ENCODE assay signal across 14 mouse cellular contexts in the genomic region with DNA sequence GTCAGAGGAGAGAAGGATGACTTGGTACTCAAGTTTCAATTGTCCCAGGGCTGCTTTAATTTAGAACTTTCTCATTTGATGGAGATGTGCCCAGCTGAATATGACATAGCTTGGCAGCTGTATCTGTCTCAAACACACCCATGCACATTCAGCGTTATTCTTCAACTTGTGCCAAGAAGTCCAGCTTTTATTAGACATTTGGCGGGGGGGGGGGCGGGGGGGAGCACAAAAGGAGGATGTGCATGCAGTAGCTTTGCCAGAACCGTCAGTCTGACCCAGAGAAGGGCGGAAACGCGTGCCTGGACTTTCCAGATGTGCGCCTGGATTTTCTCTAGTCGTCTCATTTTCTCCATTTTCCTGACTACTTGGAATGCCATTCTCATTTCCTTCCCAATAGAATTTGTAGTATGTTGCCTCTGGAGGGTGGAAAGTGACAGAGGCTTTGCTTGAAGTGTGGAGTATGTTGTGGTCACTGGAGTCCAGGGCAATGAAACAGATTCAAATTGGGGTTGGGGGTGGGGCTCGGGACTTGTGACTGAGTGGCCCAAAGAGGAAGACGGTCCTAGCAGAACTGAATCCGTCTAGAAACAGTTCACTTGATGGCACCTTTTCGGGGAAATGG. TPM values are rescaled to one million over a fixed set of nuclear protein-coding genes. Genes with fewer than 3 reads are reported as not detected.
A peak's percentile ranks its signal among the peaks of the same experiment; 100 is the strongest.
DNase-seq lines count a peak whose midpoint lies in the region; ATAC-seq and TF ChIP-seq lines count a peak whose summit lies in the region.
"Had no signal": no experiment of that assay in that cellular context is flagged by ENCODE, and none has a peak within 500 bp of the region (broad histone marks: within the 10 kb centered on the region; RNA-seq: fewer than 3 reads in every experiment).

No protein-coding gene starts in this region.

- H3K9me3 ChIP-seq in kidney, postnatal 0 days (replicated peaks; ENCODE audit: low read length): no peaks in the 10 kb centered on the region
- no peaks in the 10 kb centered on the region for H3K9me3 ChIP-seq in midbrain, embryonic 11.5 days (ENCODE audit: control insufficient read depth, low read length)
- H3K9me3 ChIP-seq in midbrain, embryonic 10.5 days (replicated peaks): no peaks in the 10 kb centered on the region
- H3K9me3 ChIP-seq in hindbrain, embryonic 16.5 days (ENCODE audit: control insufficient read depth, low read length): no peaks in the 10 kb centered on the region
- H3K9me3 ChIP-seq: forebrain, embryonic 13.5 days had no signal

- H3K36me3 ChIP-seq in kidney, postnatal 0 days (ENCODE audit: insufficient read depth, low read length): no peaks in the 10 kb centered on the region
- H3K36me3 ChIP-seq in midbrain, embryonic 11.5 days (ENCODE audit: control insufficient read depth, insufficient read depth, low read length): no peaks in the 10 kb centered on the region
- H3K36me3 ChIP-seq in midbrain, embryonic 10.5 days: no peaks in the 10 kb centered on the region
- no peaks in the 10 kb centered on the region for H3K36me3 ChIP-seq in hindbrain, embryonic 16.5 days (ENCODE audit: control insufficient read depth, insufficient read depth, low read length)

- no peak overlapping the region for H3K27ac ChIP-seq in kidney, postnatal 0 days
- no peak overlapping the region for H3K27ac ChIP-seq in midbrain, embryonic 11.5 days (ENCODE audit: low read depth, low read length)
- no peak overlapping the region for H3K27ac ChIP-seq in midbrain, embryonic 10.5 days (replicated peaks)
- H3K27ac ChIP-seq in hindbrain, embryonic 16.5 days (ENCODE audit: low read depth, low read length): no peak overlapping the region
- H3K27ac ChIP-seq: forebrain, embryonic 13.5 days; heart, adult 2 months; hindbrain, postnatal 0 days; layer of hippocampus, adult 2 months had no signal

- no peaks in the 10 kb centered on the region for H3K4me1 ChIP-seq in kidney, postnatal 0 days (replicated peaks; ENCODE audit: insufficient read depth, low read length)
- H3K4me1 ChIP-seq in midbrain, embryonic 11.5 days (ENCODE audit: control insufficient read depth, insufficient read depth, low read length): no peaks in the 10 kb centered on the region
- no peaks in the 10 kb centered on the region for H3K4me1 ChIP-seq in midbrain, embryonic 10.5 days
- H3K4me1 ChIP-seq in hindbrain, embryonic 16.5 days (ENCODE audit: control insufficient read depth, insufficient read depth, low read depth, low read length): peaks cover 7% of the 10 kb centered on the region; the same call in 1 of the 2 replicates
- H3K4me1 ChIP-seq: forebrain, embryonic 13.5 days had no signal

- no peak for ATAC-seq in kidney, postnatal 0 days (replicated peaks; ENCODE audit: low FRiP score, low read depth)
- no peak for ATAC-seq in midbrain, embryonic 11.5 days (ENCODE audit: low FRiP score)
- no peak for ATAC-seq in hindbrain, embryonic 16.5 days
- ATAC-seq: forebrain, embryonic 13.5 days; hindbrain, postnatal 0 days had no signal

- TF ChIP-seq CTCF in kidney, postnatal 0 days (IDR thresholded peaks at IDR 0.05; ENCODE audit: low read depth): no peak

- DNase-seq in kidney, postnatal 0 days (ENCODE audit: low spot score): peak; percentile 8
- no peak for DNase-seq in kidney, adult 8-10 months
- DNase-seq in midbrain, embryonic 11.5 days (ENCODE audit: low spot score, missing footprints): peak; percentile 12
- DNase-seq in midbrain, embryonic 10.5 days (ENCODE audit: low spot score): no peak
- peak; percentile 8 for DNase-seq in gastrocnemius, postnatal 25 days
- DNase-seq in right cerebral cortex, postnatal 14 days: no peak
- DNase-seq: cerebellum, adult 18-20 months; thymus, postnatal 36 days had no signal

- WGBS in kidney, postnatal 0 days: 65% methylated on average over 13 of the region's 13 CpGs
- 88% methylated on average over 13 of the region's 13 CpGs for WGBS in midbrain, embryonic 11.5 days
- WGBS in midbrain, embryonic 10.5 days: 88% methylated on average over 13 of the region's 13 CpGs
- 71% methylated on average over 13 of the region's 13 CpGs for WGBS in hindbrain, embryonic 16.5 days

- no peaks in the 10 kb centered on the region for H3K27me3 ChIP-seq in kidney, postnatal 0 days (ENCODE audit: insufficient read depth, low read length)
- H3K27me3 ChIP-seq in midbrain, embryonic 11.5 days (ENCODE audit: control insufficient read depth, insufficient read depth, low read length): no peaks in the 10 kb centered on the region
- no peaks in the 10 kb centered on the region for H3K27me3 ChIP-seq in midbrain, embryonic 10.5 days (ENCODE audit: low read depth, poor library complexity, severe bottlenecking)
- H3K27me3 ChIP-seq in hindbrain, embryonic 16.5 days (replicated peaks; ENCODE audit: control insufficient read depth, insufficient read depth, low read length): no peaks in the 10 kb centered on the region
- H3K27me3 ChIP-seq: forebrain, embryonic 13.5 days had no signal

- no peak overlapping the region for H3K9ac ChIP-seq in kidney, postnatal 0 days (ENCODE audit: low read depth, low read length)
- no peak overlapping the region for H3K9ac ChIP-seq in midbrain, embryonic 11.5 days (ENCODE audit: low read length)
- no peak overlapping the region for H3K9ac ChIP-seq in hindbrain, embryonic 16.5 days (ENCODE audit: low read depth, low read length)
- H3K9ac ChIP-seq: forebrain, embryonic 13.5 days had no signal

- no peak overlapping the region for H3K4me3 ChIP-seq in kidney, postnatal 0 days (replicated peaks; ENCODE audit: low read depth, low read length)
- no peak overlapping the region for H3K4me3 ChIP-seq in midbrain, embryonic 11.5 days (ENCODE audit: low read depth, low read length)
- H3K4me3 ChIP-seq in midbrain, embryonic 10.5 days: no peak overlapping the region
- no peak overlapping the region for H3K4me3 ChIP-seq in hindbrain, embryonic 16.5 days (ENCODE audit: low read length)
- H3K4me3 ChIP-seq: forebrain, embryonic 13.5 days; heart, adult 2 months; layer of hippocampus, adult 2 months had no signal

- H3K4me2 ChIP-seq in kidney, postnatal 0 days (ENCODE audit: low read length): no peak overlapping the region
- no peak overlapping the region for H3K4me2 ChIP-seq in midbrain, embryonic 11.5 days
- H3K4me2 ChIP-seq in hindbrain, embryonic 16.5 days (ENCODE audit: low read length): no peak overlapping the region
- H3K4me2 ChIP-seq: forebrain, embryonic 13.5 days had no signal

RNA-seq across cellular contexts. Expression of a gene that starts 24.3 kb away (rescaled TPM):
- 6.6 and 6.8 TPM in 2 replicates for polyA plus RNA-seq in kidney, postnatal 0 days (2015; fragmentation: Nextera tagmentation; extraction: Ambion mirVana)
- 12.8 and 13.2 TPM in 2 replicates for polyA plus RNA-seq in midbrain, embryonic 11.5 days (2014; fragmentation: Nextera tagmentation; extraction: Ambion mirVana)
- 9.7 and 14.4 TPM in 2 replicates for polyA plus RNA-seq in midbrain, embryonic 10.5 days (2016; fragmentation: Nextera tagmentation; extraction: Ambion mirVana)
- 1 to 10 TPM in 1 of 2 experiments, under 1 TPM in 1; 0.99 to 1.2 TPM for total RNA-seq in gastrocnemius, postnatal 25 days (2021)
- polyA plus RNA-seq in hindbrain, embryonic 16.5 days (2015; fragmentation: Nextera tagmentation; extraction: Ambion mirVana): 35.7 and 37.1 TPM in 2 replicates
- total RNA-seq: neutrophil, adult 5-6 weeks had no signal

Comparison
In these comparisons a context has a peak if more than half of its experiments do, and no peak if none do; other contexts are left out.
1. DNase-seq: peak in kidney, postnatal 0 days (single experiment), midbrain, embryonic 11.5 days (single experiment) and gastrocnemius, postnatal 25 days (single experiment); none in kidney, adult 8-10 months (0 of 2), midbrain, embryonic 10.5 days (single experiment) and right cerebral cortex, postnatal 14 days (single experiment).